In genomic region chr4:110351178-110352000, GRCm38 (mm10) we compare ENCODE assay signal across 9 mouse cellular contexts. TPM values are rescaled to one million over a fixed set of nuclear protein-coding genes. Genes with fewer than 3 reads are reported as not detected.
DNase-seq lines count a peak whose midpoint lies in the region; ATAC-seq lines count a peak whose summit lies in the region.
"Had no signal": no experiment of that assay in that cellular context is flagged by ENCODE, and none has a peak within 500 bp of the region (broad histone marks: within the 10 kb centered on the region; RNA-seq: fewer than 3 reads in every experiment).

Gene Elavl4, minus strand, starts transcription at chr4:110351909.

- WGBS in embryonic facial prominence, embryonic 15.5 days, result under 1% methylated on average over 72 of the region's 75 CpGs
- WGBS in heart, embryonic 15.5 days, result under 1% methylated on average over 74 of the region's 75 CpGs
- under 1% methylated on average over 68 of the region's 75 CpGs for WGBS in liver, embryonic 11.5 days
- under 1% methylated on average over 74 of the region's 75 CpGs for WGBS in neural tube, embryonic 15.5 days

- H3K27me3 ChIP-seq in embryonic facial prominence, embryonic 15.5 days, result no peaks in the 10 kb centered on the region
- H3K27me3 ChIP-seq in heart, embryonic 15.5 days, result no peaks in the 10 kb centered on the region
- 0 out of 2 replicates have a peak, but pooled peaks cover 3% of the 10 kb centered on the region for H3K27me3 ChIP-seq in liver, embryonic 11.5 days (replicated peaks; ENCODE audit: control insufficient read depth, insufficient read depth, low read length)
- H3K27me3 ChIP-seq in neural tube, embryonic 15.5 days (replicated peaks), result no peaks in the 10 kb centered on the region

- H3K36me3 ChIP-seq in embryonic facial prominence, embryonic 15.5 days, result no peaks in the 10 kb centered on the region
- no peaks in the 10 kb centered on the region for H3K36me3 ChIP-seq in heart, embryonic 15.5 days
- no peaks in the 10 kb centered on the region for H3K36me3 ChIP-seq in liver, embryonic 11.5 days (ENCODE audit: control insufficient read depth, insufficient read depth, low read length)
- H3K36me3 ChIP-seq in neural tube, embryonic 15.5 days, result no peaks in the 10 kb centered on the region

- peak within 1 kb of the TSS; percentile 81 for H3K4me2 ChIP-seq in embryonic facial prominence, embryonic 15.5 days (replicated peaks)
- H3K4me2 ChIP-seq in heart, embryonic 15.5 days, result peak within 1 kb of the TSS; percentile 76
- H3K4me2 ChIP-seq in liver, embryonic 11.5 days, result peak within 1 kb of the TSS; percentile 79
- peak within 1 kb of the TSS; percentile 70 for H3K4me2 ChIP-seq in neural tube, embryonic 15.5 days

- peak within 1 kb of the TSS; percentile 31 for H3K27ac ChIP-seq in embryonic facial prominence, embryonic 15.5 days (replicated peaks)
- peak within 1 kb of the TSS; percentile 76 for H3K27ac ChIP-seq in heart, embryonic 15.5 days
- H3K27ac ChIP-seq in liver, embryonic 11.5 days (ENCODE audit: low read depth, low read length), result no peak within 1 kb of the TSS; the same call in 1 of the 2 replicates
- H3K27ac ChIP-seq in neural tube, embryonic 15.5 days (replicated peaks), result peak within 1 kb of the TSS; percentile 91

- H3K9ac ChIP-seq in embryonic facial prominence, embryonic 15.5 days, result peak within 1 kb of the TSS; percentile 21; the same call in 1 of the 2 replicates
- H3K9ac ChIP-seq in heart, embryonic 15.5 days, result peak within 1 kb of the TSS; percentile 63
- peak within 1 kb of the TSS; percentile 61 for H3K9ac ChIP-seq in liver, embryonic 11.5 days (ENCODE audit: low read depth, low read length)
- peak within 1 kb of the TSS; percentile 76 for H3K9ac ChIP-seq in neural tube, embryonic 15.5 days (replicated peaks)

- H3K4me3 ChIP-seq in embryonic facial prominence, embryonic 15.5 days (replicated peaks), result peak within 1 kb of the TSS; percentile 56
- peak within 1 kb of the TSS; percentile 66 for H3K4me3 ChIP-seq in heart, embryonic 15.5 days
- H3K4me3 ChIP-seq in liver, embryonic 11.5 days (ENCODE audit: low read depth, low read length), result peak within 1 kb of the TSS; percentile 56
- H3K4me3 ChIP-seq in neural tube, embryonic 15.5 days (replicated peaks), result peak within 1 kb of the TSS; percentile 71

- no peaks in the 10 kb centered on the region for H3K9me3 ChIP-seq in embryonic facial prominence, embryonic 15.5 days (replicated peaks)
- no peaks in the 10 kb centered on the region for H3K9me3 ChIP-seq in heart, embryonic 15.5 days (replicated peaks)
- no peaks in the 10 kb centered on the region for H3K9me3 ChIP-seq in liver, embryonic 11.5 days (ENCODE audit: control insufficient read depth, low read length)
- H3K9me3 ChIP-seq in neural tube, embryonic 15.5 days (replicated peaks), result no peaks in the 10 kb centered on the region

- peak; percentile 87 for DNase-seq in heart, adult 11 months
- no peak for DNase-seq in heart, postnatal 25 days (ENCODE audit: low spot score)
- DNase-seq in kidney, postnatal 14 days, result peak; percentile 51
- DNase-seq in liver, embryonic 11.5 days (ENCODE audit: low spot score), result peak; percentile 84
- DNase-seq in testis, postnatal 14 days (ENCODE audit: low spot score), result peak; percentile 87

- no peaks in the 10 kb centered on the region for H3K4me1 ChIP-seq in embryonic facial prominence, embryonic 15.5 days
- 0 out of 2 replicates have a peak, but pooled peaks cover 4% of the 10 kb centered on the region for H3K4me1 ChIP-seq in heart, embryonic 15.5 days (replicated peaks)
- H3K4me1 ChIP-seq in liver, embryonic 11.5 days (replicated peaks; ENCODE audit: control insufficient read depth, insufficient read depth, low read length), result no peaks in the 10 kb centered on the region
- no peaks in the 10 kb centered on the region for H3K4me1 ChIP-seq in neural tube, embryonic 15.5 days

- ATAC-seq in embryonic facial prominence, embryonic 15.5 days (ENCODE audit: insufficient number of reproducible peaks, low FRiP score, low TSS enrichment, low read depth), result peak; percentile 88
- ATAC-seq in heart, embryonic 15.5 days (replicated peaks; ENCODE audit: insufficient number of reproducible peaks, insufficient read depth, low FRiP score, low read depth), result peak; percentile 89
- peak; percentile 86 for ATAC-seq in liver, embryonic 11.5 days (replicated peaks; ENCODE audit: low FRiP score)
- ATAC-seq in neural tube, embryonic 15.5 days (ENCODE audit: low FRiP score), result peak; percentile 95

- intact Hi-C loops in heart, postnatal 25 days (cut with DNase I), result no loop called here

RNA-seq across cellular contexts. Expression of gene Elavl4, which starts in this region (rescaled TPM):
- total RNA-seq in heart, postnatal 25 days (2021), result under 1 TPM; 0.08 to 0.14 TPM
- polyA plus RNA-seq in embryonic facial prominence, embryonic 15.5 days (2015; fragmentation: Nextera tagmentation; extraction: Ambion mirVana), result 18.7 and 20.0 TPM in 2 replicates
- 2.8 and 6.9 TPM in 2 replicates for polyA plus RNA-seq in heart, embryonic 15.5 days (2015; fragmentation: Nextera tagmentation; extraction: Ambion mirVana)
- 1.7 and 3.2 TPM in 2 replicates for polyA plus RNA-seq in liver, embryonic 11.5 days (2014; fragmentation: Nextera tagmentation; extraction: Ambion mirVana)
- 304 and 344 TPM in 2 replicates for polyA plus RNA-seq in neural tube, embryonic 15.5 days (2015; fragmentation: Nextera tagmentation; extraction: Ambion mirVana)
- polyA plus RNA-seq: C2C12 had no signal

Comparison
In these comparisons a context has a peak if more than half of its experiments do, and no peak if none do; other contexts are left out.
1. RNA of gene Elavl4 (polyA plus RNA-seq): 304 to 344 TPM in neural tube, embryonic 15.5 days; 18.7 to 20.0 TPM in embryonic facial prominence, embryonic 15.5 days, 2.8 to 6.9 TPM in heart, embryonic 15.5 days and 1.7 to 3.2 TPM in liver, embryonic 11.5 days; every median in the first group is over 10 times any median in the second.
2. H3K9ac ChIP-seq: peak in every context shown above with its lines; median percentile 76 in neural tube, embryonic 15.5 days; 63 in heart, embryonic 15.5 days; 61 in liver, embryonic 11.5 days; 21 in embryonic facial prominence, embryonic 15.5 days.
3. Peak in every context shown above with its lines, with median percentiles within 50 percentile points of each other: ATAC-seq, H3K4me2 ChIP-seq and H3K4me3 ChIP-seq.